Mouse (Mus musculus) G1E-ER4 (cell line): ENCODE data around the gene Ralgapa2. TPM values are rescaled to one million over a fixed set of nuclear protein-coding genes. Genes with fewer than 3 reads are reported as not detected.

ENCODE experiments used
- GATA1 ChIP-seq: IDR thresholded peaks from one replicate; pipeline ENCODE4 v1.8.0; 2012; ENCODE audit warnings: low read length, inconsistent platforms
- polyA plus RNA-seq: library from polyadenylated mRNA; stranded (reverse); fragments of >175 nt; gene quantifications from 2 replicates; pipeline ENCODE4 v1.2.3, GENCODE M21; 2012

The Ralgapa2 gene
- polyA plus RNA-seq, 1 experiment = 8.3 TPM

DNA sequence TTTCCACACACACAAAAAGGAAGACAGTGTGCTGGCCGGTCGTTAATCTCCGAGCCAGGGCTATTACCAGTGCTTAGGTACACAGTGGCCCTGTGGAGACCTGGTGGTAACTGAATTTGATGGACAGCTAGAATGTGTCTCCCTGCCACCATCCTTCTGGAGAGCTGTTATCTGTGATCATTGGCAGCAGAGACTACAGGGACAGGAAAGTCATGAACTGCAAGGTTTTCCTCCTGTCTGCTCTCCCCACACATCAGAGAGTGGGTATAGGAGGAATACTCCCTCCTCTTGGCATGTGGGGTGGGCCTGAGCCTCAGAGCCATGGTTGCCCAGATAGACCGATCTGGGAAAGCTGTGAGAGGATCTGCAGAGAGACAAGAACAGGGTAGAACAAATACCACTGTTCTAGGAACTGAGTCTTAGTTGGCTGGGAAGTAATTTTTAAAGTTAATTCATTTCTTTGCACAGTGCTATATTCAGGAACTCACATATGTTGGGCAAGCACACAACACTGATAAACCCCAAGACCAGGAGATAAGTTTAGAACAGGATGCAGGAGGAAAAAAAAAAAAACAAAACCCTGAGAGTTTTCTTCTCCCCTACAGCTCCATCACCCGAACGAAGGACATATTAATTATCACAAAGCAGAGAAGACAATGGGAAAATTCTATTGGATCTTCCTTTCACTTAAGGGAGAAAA is 231.8 kb downstream of the Ralgapa2 start:
- TF ChIP-seq GATA1 = no peak

DNA sequence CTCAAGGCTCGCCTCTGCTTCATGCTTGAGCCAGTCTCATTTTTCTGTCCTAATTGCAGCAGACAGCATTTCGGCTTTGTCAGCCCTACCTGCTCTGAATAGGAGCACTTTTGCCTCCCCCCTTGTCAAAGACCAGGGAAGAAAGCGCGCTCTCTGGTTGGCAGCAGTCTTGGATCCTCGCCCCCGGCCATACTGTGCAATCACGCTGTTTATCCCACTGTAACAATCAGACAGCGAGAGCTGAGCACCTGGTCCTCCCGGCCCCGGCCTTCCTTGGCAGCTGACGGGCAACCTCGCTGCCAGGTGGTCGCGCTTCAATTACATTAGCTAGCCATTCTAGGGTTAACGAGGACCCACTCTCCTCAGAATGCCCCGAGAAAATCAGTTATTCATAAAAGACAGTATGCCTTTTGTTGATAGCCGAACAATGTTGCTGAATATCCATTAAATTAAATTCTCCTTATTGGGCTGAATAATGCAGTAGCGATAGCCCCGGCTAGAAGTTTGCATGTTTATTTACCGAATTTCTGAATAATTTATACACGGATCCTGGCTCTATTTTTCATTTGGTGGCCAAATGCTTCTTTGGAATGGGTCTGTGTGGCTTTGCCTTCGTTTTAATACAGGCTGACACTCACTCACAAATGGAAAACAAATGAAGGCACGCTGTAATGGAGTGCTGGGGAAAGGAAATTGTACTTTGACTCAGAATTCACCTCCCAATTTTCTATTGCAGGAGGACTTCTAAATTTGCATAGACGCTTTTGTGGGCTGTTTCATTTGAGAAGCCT is 232.5 kb downstream of the Ralgapa2 start:
- no peak for TF ChIP-seq GATA1

DNA sequence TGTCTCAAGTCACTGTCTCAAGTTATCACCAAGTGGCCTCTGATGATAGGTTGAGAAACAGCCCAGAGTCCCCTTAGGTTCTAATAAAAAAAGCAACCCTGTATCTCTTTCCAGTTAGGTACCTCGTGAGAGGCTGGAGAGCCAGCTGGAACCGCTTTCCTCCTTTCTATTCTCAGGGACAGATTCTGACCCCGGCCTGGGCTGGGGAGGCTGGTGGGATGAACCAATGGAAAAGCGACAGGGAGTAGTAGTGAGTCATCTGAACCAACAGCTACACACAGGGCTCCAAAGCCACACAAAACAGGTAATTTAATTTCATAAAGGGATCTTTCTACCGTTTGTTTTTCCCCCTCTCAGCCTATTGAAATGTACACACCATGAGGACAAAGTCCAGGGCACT is 233.8 kb downstream of the Ralgapa2 start:
- no peak for TF ChIP-seq GATA1

DNA sequence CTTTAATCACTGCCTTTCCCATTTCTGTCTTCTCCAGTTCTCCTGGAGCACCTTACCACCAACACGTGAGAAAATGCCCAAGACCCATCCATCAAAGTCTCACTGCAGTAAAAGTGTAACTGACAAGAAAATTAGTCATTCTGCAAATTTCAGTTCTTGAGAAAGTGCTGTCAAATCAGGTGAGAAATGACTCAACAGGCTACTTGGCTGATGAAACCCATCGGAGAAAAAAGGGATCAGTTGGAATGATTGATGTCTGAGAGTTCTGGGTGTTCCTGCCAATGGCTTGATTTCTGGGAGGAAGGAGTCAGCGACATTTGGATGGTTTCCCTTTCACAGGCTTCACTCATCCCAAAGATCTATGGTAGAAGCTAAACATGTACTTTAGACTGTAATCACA is 245.6 kb downstream of the Ralgapa2 start:
- TF ChIP-seq GATA1 = no peak

DNA sequence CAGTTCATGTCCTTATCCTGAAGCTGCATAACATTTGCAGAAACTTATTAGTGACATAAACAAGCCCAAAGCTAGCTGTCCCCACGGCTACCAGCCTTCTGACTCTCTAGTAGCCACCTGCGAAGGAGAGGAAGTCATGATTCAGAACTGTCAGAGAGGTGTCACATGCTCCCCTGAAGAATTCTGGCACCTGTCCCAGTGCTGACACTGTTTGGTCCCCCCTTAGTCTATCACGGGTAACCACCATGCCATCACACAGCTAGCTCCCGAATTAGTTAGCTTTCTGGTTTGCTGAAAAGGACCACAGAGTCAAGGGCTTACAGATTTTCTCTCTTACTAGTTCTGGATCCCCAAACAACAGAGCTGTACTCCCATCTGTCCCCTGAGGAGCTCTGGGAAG is 247.1 kb downstream of the Ralgapa2 start:
- no peak for TF ChIP-seq GATA1

DNA sequence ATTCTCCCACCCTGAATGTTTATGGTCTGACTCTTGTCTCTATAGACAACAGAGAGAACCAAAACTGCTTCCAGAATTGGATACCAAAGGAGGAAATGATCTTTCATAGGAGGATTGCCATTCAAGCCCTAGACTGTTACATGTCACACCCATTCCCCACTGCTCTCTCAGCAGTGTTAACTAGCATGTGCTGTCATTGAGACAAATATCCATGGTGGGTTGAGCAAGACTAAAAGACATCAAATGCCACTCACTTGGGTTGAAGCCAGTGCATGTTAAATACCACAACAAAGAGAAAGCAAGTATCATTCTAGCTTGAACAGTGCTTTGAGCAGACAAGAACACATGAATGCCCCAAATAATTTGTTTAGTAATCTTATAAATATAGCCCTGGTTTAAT is 249.2 kb downstream of the Ralgapa2 start:
- TF ChIP-seq GATA1 = no peak

DNA sequence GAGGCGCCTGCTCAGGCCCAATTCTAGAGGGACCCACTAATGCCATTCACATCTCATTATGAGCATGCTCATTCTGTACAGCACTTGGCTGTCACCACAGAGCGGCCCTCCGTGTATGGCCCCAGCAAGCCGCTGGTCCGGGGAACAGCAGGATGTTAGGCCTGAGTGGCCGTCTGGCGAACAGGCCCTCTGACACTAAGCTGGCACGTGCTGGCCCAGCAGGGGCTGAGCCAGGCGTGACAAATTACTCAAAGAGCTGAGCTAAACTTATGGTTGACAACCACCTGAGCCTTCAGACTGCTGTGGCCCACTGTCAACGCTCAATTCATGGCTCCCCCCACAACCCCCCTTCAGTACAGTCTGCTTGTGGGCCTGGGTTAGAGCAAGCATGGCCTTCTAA is 249.9 kb downstream of the Ralgapa2 start:
- no peak for TF ChIP-seq GATA1

DNA sequence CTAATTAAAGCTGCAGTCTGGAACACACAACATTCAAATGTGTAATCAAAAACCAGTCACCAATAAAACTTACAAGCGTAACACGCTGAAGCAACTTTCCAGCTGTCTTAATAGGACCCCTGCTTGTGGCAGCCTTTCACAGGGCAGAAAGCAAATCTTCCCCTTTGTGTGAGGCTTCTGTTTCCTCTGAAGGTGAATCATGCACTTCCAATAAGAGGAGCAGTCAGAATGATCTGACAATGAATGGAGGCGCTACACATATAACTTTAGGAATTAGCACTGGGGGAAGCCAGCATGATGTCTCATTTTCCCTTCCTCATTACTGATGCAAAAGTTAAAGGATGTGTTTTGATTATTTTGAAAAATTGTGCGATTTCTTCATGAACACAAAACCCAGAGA is 251.0 kb downstream of the Ralgapa2 start:
- no peak for TF ChIP-seq GATA1

DNA sequence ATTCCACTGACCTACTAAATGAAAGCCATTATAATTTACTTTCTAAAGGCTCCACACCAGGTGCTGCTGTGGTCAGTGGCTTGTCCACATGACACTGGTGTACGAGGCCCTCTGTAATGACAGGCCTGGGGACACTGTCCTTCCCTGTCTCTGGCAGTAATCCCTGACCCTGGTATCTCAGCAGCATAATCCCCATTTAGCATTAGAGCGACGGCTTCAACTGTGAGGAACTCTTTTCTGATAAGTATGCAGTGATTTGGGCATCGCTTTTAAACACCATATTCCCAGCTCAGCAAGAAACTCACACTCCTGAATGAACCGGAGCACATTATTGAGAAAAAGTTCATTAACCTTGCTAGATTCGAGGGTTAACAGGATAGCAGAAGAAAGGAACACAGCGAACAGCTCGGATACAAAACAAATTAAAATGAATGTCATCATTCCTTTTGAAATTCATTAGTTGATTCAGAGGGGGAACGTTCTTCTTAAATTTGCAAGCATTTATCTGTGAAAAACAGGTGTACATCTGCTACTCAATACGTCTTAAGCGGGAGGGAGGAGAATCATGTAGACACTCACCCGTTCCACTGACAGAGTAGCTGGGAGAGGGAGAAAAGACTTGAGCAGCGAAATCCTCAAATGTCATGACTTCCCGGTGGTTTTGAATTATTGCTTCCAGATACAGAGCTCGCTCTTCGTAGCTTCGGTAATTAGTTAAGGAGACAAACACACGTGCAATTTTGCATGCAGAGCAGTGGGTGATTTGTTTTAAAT is 252.2 kb downstream of the Ralgapa2 start:
- no peak for TF ChIP-seq GATA1

DNA sequence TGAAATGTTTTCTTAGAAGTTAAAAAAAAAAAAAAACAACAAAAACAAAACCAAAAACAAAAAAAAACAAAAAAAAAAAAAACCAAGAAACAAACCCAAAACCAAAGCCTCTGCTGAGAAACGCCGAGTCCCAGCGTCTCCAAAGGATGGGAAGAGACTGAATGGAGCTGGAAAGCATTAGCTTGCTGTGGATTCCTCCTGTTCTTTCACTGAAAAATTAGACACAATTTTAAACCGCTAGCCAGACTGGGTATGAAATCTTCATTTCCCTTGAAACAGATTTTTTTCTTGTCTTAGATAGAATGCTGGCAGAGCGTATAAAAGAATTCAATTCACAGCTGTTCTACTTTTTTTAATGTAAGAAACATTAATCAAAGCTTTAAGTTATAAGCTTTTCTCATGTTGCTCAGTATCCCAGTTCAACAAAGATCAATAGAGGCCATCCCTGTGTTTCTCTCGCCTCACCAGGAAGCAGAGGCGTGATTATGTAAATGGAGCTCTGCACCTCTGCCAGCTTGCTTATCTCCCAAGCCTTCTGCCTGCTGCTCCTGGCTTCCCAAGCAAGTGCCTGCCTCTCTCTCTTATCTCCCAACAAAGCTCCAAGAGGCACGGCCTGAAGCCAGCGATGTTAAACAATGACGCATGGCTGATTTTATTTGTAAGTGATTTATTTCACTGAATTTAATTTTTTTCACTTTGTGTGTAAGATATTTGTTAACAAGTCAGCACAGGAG is 253.2 kb downstream of the Ralgapa2 start:
- no peak for TF ChIP-seq GATA1

DNA sequence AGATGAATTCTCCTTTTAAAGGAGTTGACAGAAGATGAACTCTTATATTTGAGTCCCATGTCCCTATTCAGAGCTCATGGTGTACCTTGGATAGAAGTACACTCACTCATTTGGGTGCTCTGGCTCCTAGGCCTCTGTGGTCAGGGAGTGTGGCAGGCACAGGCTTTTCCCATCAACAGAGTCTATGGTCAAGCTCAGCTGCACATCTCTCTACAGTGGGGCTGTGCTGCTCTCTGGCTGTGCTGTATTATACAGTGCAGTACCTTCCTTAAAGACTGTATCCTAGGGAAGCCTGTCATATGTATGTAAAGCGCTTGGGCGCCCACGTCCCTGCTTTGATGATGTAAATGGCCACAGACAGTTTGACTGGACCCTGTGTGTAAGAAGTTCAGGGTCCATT is 254.5 kb downstream of the Ralgapa2 start:
- TF ChIP-seq GATA1 = no peak

DNA sequence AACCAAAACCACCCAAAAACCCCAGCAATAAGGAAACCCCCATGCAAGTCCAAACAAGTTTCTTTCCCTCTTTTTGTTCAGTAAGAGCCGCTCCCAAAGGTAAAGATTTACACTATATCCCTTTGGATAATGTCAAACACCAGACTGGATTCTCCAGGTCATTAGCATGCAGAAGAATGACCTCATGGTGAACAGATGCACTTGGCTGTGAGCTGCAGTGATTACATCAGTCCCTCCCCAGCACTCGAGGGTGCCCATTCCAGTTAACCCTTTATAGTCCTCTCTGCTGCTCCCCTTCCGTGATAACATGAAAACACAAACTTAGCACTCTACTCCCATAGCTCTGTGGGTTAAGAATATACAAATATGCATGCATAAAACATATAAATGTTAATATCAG is 255.1 kb downstream of the Ralgapa2 start:
- TF ChIP-seq GATA1 = no peak

DNA sequence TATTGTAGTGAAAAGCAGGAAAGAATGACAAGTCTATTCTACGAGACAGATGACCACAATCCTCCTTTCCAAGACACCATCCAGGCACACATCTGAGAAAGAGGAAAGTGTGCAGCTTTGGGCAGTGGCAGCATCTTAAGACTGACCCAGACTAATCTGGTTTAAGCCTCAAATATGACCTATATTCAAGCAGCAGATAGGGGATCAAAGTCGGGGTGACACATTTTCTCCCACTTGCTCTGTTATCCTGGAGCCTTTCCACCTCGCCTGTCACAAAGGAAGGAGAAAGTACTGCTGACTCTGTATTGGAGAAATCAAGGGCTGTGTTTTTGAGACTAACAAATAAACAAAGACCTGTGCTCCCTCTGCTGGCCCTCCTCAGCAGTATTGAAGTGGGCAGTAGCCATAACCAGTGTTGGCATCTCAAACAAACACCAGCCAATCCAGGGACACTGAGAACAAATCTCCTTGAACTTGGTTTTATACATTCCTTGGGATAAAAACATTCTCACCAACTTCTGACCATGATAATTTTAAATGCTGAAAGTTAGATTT is 255.7 kb downstream of the Ralgapa2 start:
- TF ChIP-seq GATA1 = no peak

DNA sequence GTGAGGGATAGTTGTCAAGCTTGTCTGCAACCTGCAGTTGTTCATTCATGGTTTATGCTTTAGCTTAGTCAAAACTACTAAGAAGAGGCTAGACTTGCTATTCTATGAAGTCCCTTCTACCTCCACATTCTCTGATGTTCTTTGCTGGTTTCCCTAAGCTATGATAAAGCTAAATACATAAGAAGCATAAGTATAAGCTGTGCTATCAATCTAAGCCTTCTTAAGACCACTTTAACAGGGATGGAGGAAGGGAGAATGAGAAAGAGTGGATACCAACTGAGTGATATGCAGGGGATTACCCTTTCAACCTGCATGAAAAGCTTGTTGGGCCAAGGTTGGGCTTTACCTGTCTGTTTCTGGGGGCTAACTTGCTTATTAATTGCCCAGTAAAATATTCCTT is 256.5 kb downstream of the Ralgapa2 start:
- no peak for TF ChIP-seq GATA1

DNA sequence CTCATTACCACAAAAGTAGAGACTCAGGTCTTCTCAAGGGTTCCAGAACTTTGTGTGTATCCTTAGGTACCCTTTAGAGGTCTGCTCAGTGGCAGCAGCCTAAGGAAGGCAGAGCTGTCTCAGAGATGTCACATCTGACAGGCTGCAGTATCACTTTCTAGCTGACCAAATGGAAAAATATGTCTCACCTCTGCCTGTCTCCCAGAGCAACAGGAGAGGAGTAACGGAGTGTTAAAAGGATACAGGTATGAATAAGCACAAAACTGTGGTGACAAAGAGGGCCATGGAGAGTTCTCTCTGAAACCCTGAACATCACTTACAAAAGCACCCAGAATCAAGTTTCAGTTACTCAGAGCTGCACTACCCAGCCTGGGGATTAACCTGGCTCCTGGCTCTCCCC is 257.8 kb downstream of the Ralgapa2 start:
- TF ChIP-seq GATA1 = no peak
